Mouse (Mus musculus): ENCODE measurements around the gene Ing3. TPM values are rescaled to one million over a fixed set of nuclear protein-coding genes. Genes with fewer than 3 reads are reported as not detected.

Gene Ing3
- polyA plus RNA-seq (2015; fragmentation: Nextera tagmentation; extraction: Ambion mirVana), result 22.6 and 29.8 TPM in 2 replicates

GRCm38 (mm10) chr6:21949226-21949731 lies at the start of gene Ing3:
Gene Ing3 (plus strand): TSS chr6:21949571.
- peaks cover 17% of the 10 kb centered on the region for H3K4me1 ChIP-seq (replicated peaks)
- H3K9ac ChIP-seq, result peak within 1 kb of the TSS; percentile 83
- under 1% methylated on average over 35 of the region's 35 CpGs for WGBS (ENCODE audit: insufficient replicate concordance)
- no peaks in the 10 kb centered on the region for H3K9me3 ChIP-seq (replicated peaks)
- peak within 1 kb of the TSS; percentile 91 for H3K4me2 ChIP-seq
- peak within 1 kb of the TSS; percentile 80 for H3K4me3 ChIP-seq (replicated peaks)
- peaks cover 12% of the 10 kb centered on the region for H3K36me3 ChIP-seq
- ATAC-seq (ENCODE audit: low read depth) (peak; percentile 93), DNase-seq (peak; percentile 97)
- H3K27me3 ChIP-seq, result no peaks in the 10 kb centered on the region
- peak within 1 kb of the TSS; percentile 96 for H3K27ac ChIP-seq

- H3K4me3 ChIP-seq (replicated peaks), result no peak overlapping the region
- no peak overlapping the region for H3K4me2 ChIP-seq
- H3K4me1 ChIP-seq (replicated peaks), result no peaks in the 10 kb centered on the region
- H3K9me3 ChIP-seq (replicated peaks), result no peaks in the 10 kb centered on the region
- H3K9ac ChIP-seq, result no peak overlapping the region
- H3K36me3 ChIP-seq, result no peaks in the 10 kb centered on the region
- no peak overlapping the region for H3K27ac ChIP-seq
- no peak for DNase-seq
- no peaks in the 10 kb centered on the region for H3K27me3 ChIP-seq
- no peak for ATAC-seq (ENCODE audit: low read depth)
Observed at GRCm38 (mm10) chr6:21909720-21910119, 39.7 kb upstream of the Ing3 start.

GRCm38 (mm10) chr6:21910804-21911203 lies 38.6 kb upstream of the Ing3 start:
- no peaks in the 10 kb centered on the region for H3K36me3 ChIP-seq
- no peak overlapping the region for H3K9ac ChIP-seq
- no peaks in the 10 kb centered on the region for H3K4me1 ChIP-seq (replicated peaks)
- no peak overlapping the region for H3K4me2 ChIP-seq
- DNase-seq (no peak), ATAC-seq (ENCODE audit: low read depth) (no peak)
- H3K27me3 ChIP-seq, result no peaks in the 10 kb centered on the region
- 66% methylated on average over 6 of the region's 6 CpGs for WGBS (ENCODE audit: insufficient replicate concordance)
- H3K9me3 ChIP-seq (replicated peaks), result no peaks in the 10 kb centered on the region
- H3K4me3 ChIP-seq (replicated peaks), result no peak overlapping the region
- no peak overlapping the region for H3K27ac ChIP-seq

GRCm38 (mm10) chr6:21916591-21916990 lies 32.8 kb upstream of the Ing3 start:
- WGBS (ENCODE audit: insufficient replicate concordance), result 53% methylated on average over 2 of the region's 2 CpGs
- ATAC-seq (ENCODE audit: low read depth), result no peak

GRCm38 (mm10) chr6:21924150-21924549 lies 25.2 kb upstream of the Ing3 start:
- Histone ChIP-seq H3K27ac (no peak overlapping the region), H3K9ac (no peak overlapping the region), H3K9me3 (replicated peaks) (no peaks in the 10 kb centered on the region), H3K4me2 (no peak overlapping the region), H3K4me3 (replicated peaks) (no peak overlapping the region), H3K36me3 (no peaks in the 10 kb centered on the region), H3K4me1 (replicated peaks) (no peaks in the 10 kb centered on the region), H3K27me3 (no peaks in the 10 kb centered on the region)
- ATAC-seq (ENCODE audit: low read depth), result no peak
- WGBS (ENCODE audit: insufficient replicate concordance), result 11% methylated on average over 1 of the region's 1 CpGs
- DNase-seq, result no peak

More at GRCm38 (mm10) chr6:21916591-21916990, 32.8 kb upstream of the Ing3 start:
- no peak overlapping the region for H3K4me3 ChIP-seq (replicated peaks)
- H3K4me1 ChIP-seq (replicated peaks), result no peaks in the 10 kb centered on the region
- no peak for DNase-seq
- no peaks in the 10 kb centered on the region for H3K36me3 ChIP-seq
- no peak overlapping the region for H3K27ac ChIP-seq
- H3K9ac ChIP-seq, result no peak overlapping the region
- no peaks in the 10 kb centered on the region for H3K9me3 ChIP-seq (replicated peaks)
- no peaks in the 10 kb centered on the region for H3K27me3 ChIP-seq
- no peak overlapping the region for H3K4me2 ChIP-seq

- Histone ChIP-seq H3K27ac (no peak overlapping the region), H3K4me3 (replicated peaks) (no peak overlapping the region), H3K4me1 (replicated peaks) (no peaks in the 10 kb centered on the region), H3K27me3 (no peaks in the 10 kb centered on the region), H3K36me3 (no peaks in the 10 kb centered on the region), H3K9me3 (replicated peaks) (no peaks in the 10 kb centered on the region), H3K9ac (no peak overlapping the region), H3K4me2 (no peak overlapping the region)
- no peak for ATAC-seq (ENCODE audit: low read depth)
- WGBS (ENCODE audit: insufficient replicate concordance), result 64% methylated on average over 4 of the region's 4 CpGs
- DNase-seq, result no peak
Observed at GRCm38 (mm10) chr6:21937981-21938635, 11.3 kb upstream of the Ing3 start.

- Histone ChIP-seq H3K4me2 (peak overlapping the region; percentile 91), H3K27me3 (no peaks in the 10 kb centered on the region), H3K4me3 (replicated peaks) (peak overlapping the region; percentile 80), H3K9me3 (replicated peaks) (no peaks in the 10 kb centered on the region), H3K27ac (peak overlapping the region; percentile 96), H3K4me1 (replicated peaks) (peaks cover 17% of the 10 kb centered on the region), H3K36me3 (peaks cover 15% of the 10 kb centered on the region), H3K9ac (peak overlapping the region; percentile 83)
- under 1% methylated on average over 65 of the region's 68 CpGs for WGBS (ENCODE audit: insufficient replicate concordance)
- DNase-seq (peak; percentile 94), ATAC-seq (ENCODE audit: low read depth) (peak; percentile 91)
Observed at GRCm38 (mm10) chr6:21949771-21950448, 539 bp downstream of the Ing3 start.

GRCm38 (mm10) chr6:21950676-21951075 lies 1.3 kb downstream of the Ing3 start:
- Histone ChIP-seq H3K4me1 (replicated peaks) (peaks cover 17% of the 10 kb centered on the region), H3K4me2 (peak overlapping the region; percentile 91), H3K27ac (0 out of 2 replicates have a peak overlapping the region, but pooled peaks have one; percentile 96), H3K36me3 (peaks cover 22% of the 10 kb centered on the region), H3K9ac (peak overlapping the region; percentile 83), H3K9me3 (replicated peaks) (no peaks in the 10 kb centered on the region), H3K27me3 (no peaks in the 10 kb centered on the region), H3K4me3 (replicated peaks) (peak overlapping the region; percentile 80)
- WGBS (ENCODE audit: insufficient replicate concordance), result 86% methylated on average over 2 of the region's 2 CpGs
- ATAC-seq (ENCODE audit: low read depth), result no peak
- no peak for DNase-seq

- H3K4me3 ChIP-seq (replicated peaks), result no peak overlapping the region
- ATAC-seq (ENCODE audit: low read depth) (0 out of 2 replicates have a peak, but pooled peaks have one; percentile 8), DNase-seq (no peak)
- peaks cover 35% of the 10 kb centered on the region for H3K36me3 ChIP-seq
- no peak overlapping the region for H3K9ac ChIP-seq
- 75% methylated on average over 4 of the region's 4 CpGs for WGBS (ENCODE audit: insufficient replicate concordance)
- no peaks in the 10 kb centered on the region for H3K9me3 ChIP-seq (replicated peaks)
- H3K4me2 ChIP-seq, result no peak overlapping the region
- no peaks in the 10 kb centered on the region for H3K27me3 ChIP-seq
- H3K27ac ChIP-seq, result no peak overlapping the region
- peaks cover 22% of the 10 kb centered on the region for H3K4me1 ChIP-seq (replicated peaks)
Observed at GRCm38 (mm10) chr6:21955468-21955867, 6.1 kb downstream of the Ing3 start.

- no peaks in the 10 kb centered on the region for H3K27me3 ChIP-seq
- ATAC-seq (ENCODE audit: low read depth) (no peak), DNase-seq (no peak)
- H3K9me3 ChIP-seq (replicated peaks), result no peaks in the 10 kb centered on the region
- peaks cover 29% of the 10 kb centered on the region for H3K36me3 ChIP-seq
- no peak overlapping the region for H3K27ac ChIP-seq
- no peak overlapping the region for H3K9ac ChIP-seq
- no peak overlapping the region for H3K4me2 ChIP-seq
- 60% methylated on average over 4 of the region's 4 CpGs for WGBS (ENCODE audit: insufficient replicate concordance)
- peaks cover 14% of the 10 kb centered on the region for H3K4me1 ChIP-seq (replicated peaks)
- no peak overlapping the region for H3K4me3 ChIP-seq (replicated peaks)
Observed at GRCm38 (mm10) chr6:21958922-21959321, 9.6 kb downstream of the Ing3 start.

GRCm38 (mm10) chr6:21959909-21960308 lies 10.5 kb downstream of the Ing3 start:
- Histone ChIP-seq H3K4me3 (replicated peaks) (no peak overlapping the region), H3K4me1 (replicated peaks) (peaks cover 14% of the 10 kb centered on the region), H3K27me3 (no peaks in the 10 kb centered on the region), H3K4me2 (no peak overlapping the region), H3K27ac (no peak overlapping the region), H3K9ac (no peak overlapping the region), H3K9me3 (replicated peaks) (no peaks in the 10 kb centered on the region), H3K36me3 (peaks cover 26% of the 10 kb centered on the region)
- 84% methylated on average over 5 of the region's 5 CpGs for WGBS (ENCODE audit: insufficient replicate concordance)
- ATAC-seq (ENCODE audit: low read depth), result no peak
- DNase-seq, result no peak

Data from liver, embryonic 13.5 days (tissue).